In genomic region chr16:10890363-10890762, GRCm38 (mm10) we compare ENCODE assay signal across 8 mouse cellular contexts. TPM values are rescaled to one million over a fixed set of nuclear protein-coding genes. Genes with fewer than 3 reads are reported as not detected.
A peak's percentile ranks its signal among the peaks of the same experiment; 100 is the strongest.
DNase-seq lines count a peak whose midpoint lies in the region; ATAC-seq and TF ChIP-seq lines count a peak whose summit lies in the region.

No protein-coding gene starts in this region.

- TF ChIP-seq EP300 in heart, adult 2 months (IDR thresholded peaks at IDR 0.05; ENCODE audit: insufficient read depth, low read depth, low read length), result no peak

- WGBS in heart, adult 2 months, result 72% methylated on average over 3 of the region's 3 CpGs
- 80% methylated on average over 3 of the region's 3 CpGs for WGBS in midbrain, embryonic 13.5 days
- WGBS in midbrain, embryonic 16.5 days, result 85% methylated on average over 3 of the region's 3 CpGs

- H3K9me3 ChIP-seq in midbrain, embryonic 13.5 days, result no peaks in the 10 kb centered on the region
- no peaks in the 10 kb centered on the region for H3K9me3 ChIP-seq in midbrain, embryonic 16.5 days (replicated peaks; ENCODE audit: control insufficient read depth, low read length, poor library complexity, severe bottlenecking)

- ATAC-seq in midbrain, embryonic 13.5 days, result peak; percentile 58; the same call in 1 of the 2 replicates
- ATAC-seq in midbrain, embryonic 16.5 days, result no peak

- DNase-seq in heart, adult 2 months, result no peak
- DNase-seq in heart, postnatal 4 days, result no peak
- DNase-seq in embryo, embryonic 11 days, result peak; percentile 45
- DNase-seq in retina, embryonic 14.5 days (ENCODE audit: low spot score), result peak; percentile 36
- no peak for DNase-seq in frontal cortex, postnatal 14 days (ENCODE audit: low spot score in 2 of 2)
- DNase-seq in spleen, postnatal 10 days (ENCODE audit: low spot score in 2 of 2), result no peak

- no peak overlapping the region for H3K4me2 ChIP-seq in midbrain, embryonic 13.5 days (replicated peaks)
- no peak overlapping the region for H3K4me2 ChIP-seq in midbrain, embryonic 16.5 days (ENCODE audit: low read length)

- no peaks in the 10 kb centered on the region for H3K36me3 ChIP-seq in heart, adult 2 months (ENCODE audit: control insufficient read depth, insufficient read depth, low read length)
- no peaks in the 10 kb centered on the region for H3K36me3 ChIP-seq in midbrain, embryonic 13.5 days
- H3K36me3 ChIP-seq in midbrain, embryonic 16.5 days (ENCODE audit: control insufficient read depth, insufficient read depth, low read length), result no peaks in the 10 kb centered on the region

- H3K27ac ChIP-seq in heart, adult 2 months, result no peak overlapping the region
- no peak overlapping the region for H3K27ac ChIP-seq in midbrain, embryonic 13.5 days
- no peak overlapping the region for H3K27ac ChIP-seq in midbrain, embryonic 16.5 days (ENCODE audit: low read length)

- H3K4me1 ChIP-seq in heart, adult 2 months (ENCODE audit: control insufficient read depth, insufficient read depth, low read length), result no peaks in the 10 kb centered on the region
- H3K4me1 ChIP-seq in midbrain, embryonic 13.5 days (replicated peaks), result no peaks in the 10 kb centered on the region
- no peaks in the 10 kb centered on the region for H3K4me1 ChIP-seq in midbrain, embryonic 16.5 days (ENCODE audit: control insufficient read depth, insufficient read depth, low read length)

- intact Hi-C loops in heart, adult 2 months (cut with DNase I), result no loop called here

- no peaks in the 10 kb centered on the region for H3K27me3 ChIP-seq in heart, adult 2 months (ENCODE audit: control insufficient read depth, insufficient read depth, low read length)
- no peaks in the 10 kb centered on the region for H3K27me3 ChIP-seq in midbrain, embryonic 13.5 days
- H3K27me3 ChIP-seq in midbrain, embryonic 16.5 days (ENCODE audit: control insufficient read depth, insufficient read depth, low read depth, low read length), result no peaks in the 10 kb centered on the region

- no peak overlapping the region for H3K4me3 ChIP-seq in heart, adult 2 months
- H3K4me3 ChIP-seq in midbrain, embryonic 13.5 days (replicated peaks), result no peak overlapping the region
- H3K4me3 ChIP-seq in midbrain, embryonic 16.5 days (ENCODE audit: low read depth, low read length), result no peak overlapping the region

- no peak overlapping the region for H3K9ac ChIP-seq in heart, adult 2 months (ENCODE audit: low read depth, low read length)
- H3K9ac ChIP-seq in midbrain, embryonic 13.5 days (replicated peaks), result no peak overlapping the region
- H3K9ac ChIP-seq in midbrain, embryonic 16.5 days (ENCODE audit: low read depth, low read length), result no peak overlapping the region

- TF ChIP-seq CTCF in heart, adult 2 months (IDR thresholded peaks at IDR 0.05), result peak; percentile 42

- TF ChIP-seq POLR2A in heart, adult 2 months (IDR thresholded peaks at IDR 0.05; ENCODE audit: insufficient read depth, low read depth, low read length), result no peak

- no peaks in the 10 kb centered on the region for H3K79me2 ChIP-seq in heart, adult 2 months (replicated peaks; ENCODE audit: control insufficient read depth, insufficient read depth, low read length)

RNA-seq across cellular contexts. Expression of gene Rmi2, which starts 55.5 kb away (rescaled TPM):
- total RNA-seq in heart, adult 2 months (2021), result under 1 TPM; 0.26 to 0.30 TPM
- 0.45 and 0.47 TPM in 2 replicates for polyA plus RNA-seq in heart, adult 2 months (2012; rRNA removed)
- total RNA-seq in heart, postnatal 4 days (2021), result 1 to 10 TPM; 5.1 to 5.5 TPM
- 0.68 and 1.0 TPM in 2 replicates for polyA plus RNA-seq in midbrain, embryonic 13.5 days (2015; fragmentation: Nextera tagmentation; extraction: Ambion mirVana)
- 0.31 and 0.39 TPM in 2 replicates for polyA plus RNA-seq in midbrain, embryonic 16.5 days (2015; fragmentation: Nextera tagmentation; extraction: Ambion mirVana)

Comparison
In these comparisons a context has a peak if more than half of its experiments do, and no peak if none do; other contexts are left out.
1. DNase-seq: peak in embryo, embryonic 11 days (single experiment) and retina, embryonic 14.5 days (single experiment); none in heart, adult 2 months (0 of 2), heart, postnatal 4 days (single experiment), frontal cortex, postnatal 14 days (0 of 2) and spleen, postnatal 10 days (0 of 2).